Mouse (Mus musculus): ENCODE measurements around the gene Cdyl.

DNA sequence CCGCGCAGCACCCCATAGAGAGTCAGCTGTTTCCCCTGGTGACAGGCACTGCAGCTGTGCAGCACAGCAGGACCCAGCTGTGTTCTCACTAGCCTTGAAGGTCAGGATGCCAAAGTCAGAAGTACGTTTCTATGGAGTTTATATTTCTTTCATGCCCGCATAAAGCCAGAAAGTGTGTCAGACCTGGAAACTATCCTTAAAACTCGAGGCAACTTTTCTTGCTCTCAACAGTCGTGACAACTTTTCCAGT lies 152.5 kb downstream of the Cdyl start:
- no peak for TF ChIP-seq CTCF (IDR thresholded peaks at IDR 0.05; ENCODE audit: low read depth, low read length)
- TF ChIP-seq POLR2A (IDR thresholded peaks at IDR 0.05; ENCODE audit: insufficient read depth, low read length) = no peak

All from ES-Bruce4 (cell line).